Mouse (Mus musculus) cerebellum, adult 8-10 months (tissue): ENCODE data around the gene Ambp.

Experiments
- DNase-seq: peaks from one replicate; pipeline ENCODE4 v3.0.0; 2022

Ambp gene

GRCm38 (mm10) chr4:63154699-63155098, at the start of gene Ambp:
Gene Ambp (minus strand): TSS chr4:63154799.
- no peak for DNase-seq

DNA sequence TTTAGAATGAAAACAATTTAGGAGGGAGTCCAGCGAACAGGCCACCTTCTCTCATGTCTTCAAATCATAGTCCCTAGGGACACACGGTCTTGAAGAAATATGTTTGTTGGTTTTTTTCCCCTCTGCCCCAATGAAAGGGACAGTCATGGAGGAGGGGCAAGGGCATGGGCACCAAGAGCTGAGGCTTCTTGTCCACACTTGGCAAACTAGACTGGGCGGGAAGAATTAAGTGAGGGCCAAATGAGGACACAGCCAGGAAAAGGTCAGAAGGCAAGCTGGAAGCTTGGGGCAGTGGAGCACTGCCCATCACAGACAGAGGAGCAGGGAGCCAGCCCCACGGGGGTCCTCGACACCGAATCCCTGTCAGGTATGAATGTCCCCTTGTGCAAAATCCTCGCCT, 49.3 kb upstream of the Ambp start:
- DNase-seq, result no peak

DNA sequence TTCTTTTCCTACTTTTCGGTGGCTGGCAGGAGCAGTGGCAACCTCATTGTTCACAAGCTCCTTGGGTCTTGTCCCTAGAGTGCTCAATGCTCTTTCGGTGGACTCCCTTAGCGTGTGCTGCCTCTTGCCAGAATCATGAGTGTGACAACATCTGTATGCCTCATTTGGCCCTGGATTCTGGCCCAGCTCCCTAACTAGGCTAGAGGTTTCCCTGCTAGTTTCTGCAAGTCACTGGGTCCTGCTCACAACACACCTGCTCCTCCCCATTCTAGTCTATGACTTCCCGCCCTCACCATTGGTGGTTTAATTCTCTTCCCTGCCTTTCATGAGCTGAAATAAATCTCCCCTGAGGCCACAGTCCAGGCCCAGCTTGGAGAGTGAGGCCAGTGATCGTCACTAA, 44.8 kb upstream of the Ambp start:
- DNase-seq, result no peak

DNA sequence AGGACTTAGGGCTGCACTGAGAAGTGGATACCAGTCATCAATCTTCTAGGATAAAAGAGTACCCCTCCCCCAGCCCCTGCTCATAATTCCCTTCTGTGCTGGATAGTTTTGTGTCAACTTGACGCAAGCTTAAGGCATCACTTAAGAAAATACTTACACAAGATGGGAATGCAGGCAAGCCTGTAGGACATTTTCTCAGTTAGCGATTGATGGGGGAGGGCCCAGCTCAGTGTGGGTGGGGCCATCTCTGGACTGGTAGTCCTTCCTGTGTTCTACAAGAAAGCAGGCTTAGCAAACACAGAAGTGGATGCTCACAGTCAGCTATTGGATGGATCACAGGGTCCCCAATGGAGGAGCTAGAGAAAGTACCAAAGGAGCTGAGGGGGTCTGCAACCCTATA, 39.8 kb upstream of the Ambp start:
- no peak for DNase-seq

DNA sequence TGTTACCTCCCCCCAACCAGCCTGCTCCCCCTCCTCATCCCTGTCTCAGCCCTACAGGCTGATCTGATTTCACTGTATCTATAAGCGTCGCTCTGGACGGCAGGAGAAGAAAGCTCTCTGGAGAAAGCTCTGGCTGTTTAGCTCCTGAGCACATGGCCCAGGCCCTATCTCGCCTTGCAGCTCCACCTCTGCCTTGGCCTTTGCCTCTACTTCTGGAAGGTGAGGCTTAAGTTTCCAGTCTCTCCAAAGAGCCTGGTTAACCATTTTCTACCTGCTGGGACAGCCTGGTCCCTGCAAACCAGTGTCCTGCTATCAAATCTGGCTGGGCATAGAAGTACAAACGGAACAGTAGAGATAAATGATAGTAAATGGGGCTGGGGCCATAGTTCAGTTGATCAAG, 37.0 kb upstream of the Ambp start:
- no peak for DNase-seq

GRCm38 (mm10) chr4:63186281-63186870, 31.8 kb upstream of the Ambp start:
- DNase-seq, result no peak

DNA sequence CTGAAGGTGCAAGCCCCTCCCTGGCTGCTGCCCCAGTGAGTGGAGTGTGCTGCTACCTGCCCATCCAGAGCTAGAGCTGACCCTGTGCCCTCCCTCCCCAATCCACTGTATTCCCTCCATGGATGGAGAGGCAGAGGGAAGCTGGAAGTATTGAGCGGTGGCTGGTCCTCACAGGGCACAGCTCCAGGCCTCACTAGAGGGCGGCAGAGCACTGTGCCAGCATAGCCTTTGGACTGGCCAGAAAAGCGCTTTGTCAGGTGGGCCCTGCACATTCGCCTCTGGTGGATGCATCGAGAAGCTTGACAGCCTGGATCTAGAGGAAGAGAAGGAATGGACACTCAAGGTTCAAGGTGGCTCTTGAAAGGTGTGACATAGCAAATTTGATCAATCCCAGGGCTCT, 27.0 kb upstream of the Ambp start:
- peak; percentile 45 for DNase-seq

DNA sequence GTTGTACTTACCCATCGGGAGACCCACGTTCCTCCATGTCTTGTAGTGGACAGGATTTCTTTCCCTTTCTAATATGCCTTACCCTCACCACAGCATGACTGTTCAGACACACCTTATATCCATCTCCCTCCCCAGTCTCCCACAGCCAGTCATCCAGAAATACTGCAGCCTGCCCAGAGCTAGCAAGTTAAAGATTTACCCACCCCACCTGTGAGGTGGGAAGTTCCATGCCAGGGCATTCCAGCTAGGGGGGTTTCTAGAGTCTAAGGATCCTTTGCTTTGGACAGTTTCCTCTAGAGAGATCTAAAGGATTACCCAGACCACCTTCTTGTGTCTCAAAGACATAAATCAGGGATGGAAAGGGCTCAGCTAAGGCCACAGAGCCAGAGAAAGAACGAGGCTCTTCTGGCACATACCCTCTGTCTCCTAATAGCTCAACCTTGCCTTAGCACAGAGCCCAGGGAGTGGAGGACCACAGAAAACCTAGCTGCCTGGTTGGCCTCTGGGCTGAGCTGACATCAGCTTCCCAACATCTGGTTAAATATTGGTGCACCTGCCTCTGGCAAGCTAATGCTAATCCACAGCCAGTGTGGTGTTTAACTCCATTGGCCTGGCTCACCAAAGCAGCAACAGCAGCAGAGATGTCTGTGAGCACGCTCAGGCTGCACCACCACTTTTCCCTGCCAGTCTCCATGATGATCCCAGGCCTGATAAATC, 17.5 kb upstream of the Ambp start, which contains the start of gene Kif12:
Gene Kif12, minus strand, starts transcription at position 163 of the 717 bp plus-strand sequence.
- no peak for DNase-seq

DNA sequence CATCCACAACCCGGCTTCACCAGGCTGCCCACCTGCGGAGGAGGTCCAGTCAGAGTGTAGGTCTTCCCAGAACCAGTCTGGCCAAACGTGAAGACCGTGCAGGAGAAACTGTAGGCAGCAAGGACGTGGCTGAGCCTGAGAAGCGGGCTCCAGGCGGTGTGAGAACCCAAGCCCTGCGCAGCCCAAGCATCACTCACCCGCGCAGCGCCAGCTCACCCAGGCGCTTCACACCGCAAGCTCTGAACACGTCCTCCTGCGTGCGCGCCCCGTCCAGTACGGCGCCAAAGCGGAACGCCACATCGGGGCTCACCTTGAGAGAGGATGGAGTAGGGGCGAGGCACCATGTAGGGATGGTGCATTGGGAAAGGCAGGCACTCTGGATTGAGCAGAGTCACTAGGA, 16.5 kb upstream of the Ambp start:
- no peak for DNase-seq

- no peak for DNase-seq
These were observed 15.5 kb upstream of the Ambp start for GRCm38 (mm10) chr4:63170061-63170460.

DNA sequence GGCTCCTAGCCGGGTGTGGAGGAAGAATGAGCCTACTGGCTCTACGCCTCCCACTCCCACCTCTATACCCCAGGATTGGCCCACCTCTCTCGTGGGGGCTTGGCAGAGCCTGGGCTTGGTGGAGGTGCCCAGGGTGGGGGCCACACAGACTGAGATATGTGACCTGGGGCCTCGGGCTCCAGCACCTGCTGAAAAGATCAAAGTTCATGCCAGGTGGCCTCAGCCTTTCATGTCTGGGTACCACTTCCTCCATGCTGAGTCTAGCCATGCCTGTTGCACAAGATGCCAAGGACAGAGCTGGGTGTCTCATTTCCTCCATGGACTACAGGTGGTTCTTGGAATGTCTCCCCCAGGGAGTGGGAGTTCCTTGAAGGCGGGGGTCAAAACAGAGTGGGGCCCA, 11.7 kb upstream of the Ambp start:
- DNase-seq, result no peak

DNA sequence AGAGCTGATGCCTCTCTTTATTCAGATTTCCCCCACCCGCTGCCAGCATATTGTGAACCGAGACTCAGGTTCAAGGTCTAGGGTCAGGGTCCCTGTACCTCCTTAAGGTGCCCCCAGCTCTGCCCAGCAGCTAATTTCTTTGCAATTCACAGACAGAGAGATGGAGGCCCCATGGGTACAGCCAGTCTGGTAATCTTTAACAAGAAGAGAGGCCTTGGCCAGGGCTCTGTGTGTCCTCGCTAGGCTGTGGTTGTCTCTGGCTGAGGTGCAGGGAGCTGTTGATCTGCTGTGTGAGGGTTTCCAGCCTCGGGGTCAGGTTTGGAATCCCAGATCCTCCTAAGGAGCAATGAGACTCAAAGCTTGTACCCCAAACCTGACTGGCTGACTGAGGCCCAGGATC, 11.0 kb upstream of the Ambp start:
- no peak for DNase-seq

- DNase-seq, result peak; percentile 62
These were observed 4.5 kb upstream of the Ambp start for GRCm38 (mm10) chr4:63158961-63159592.

GRCm38 (mm10) chr4:63158192-63158591, 3.6 kb upstream of the Ambp start:
- DNase-seq, result no peak

- no peak for DNase-seq
These were observed 2.4 kb upstream of the Ambp start for GRCm38 (mm10) chr4:63156726-63157634.

DNA sequence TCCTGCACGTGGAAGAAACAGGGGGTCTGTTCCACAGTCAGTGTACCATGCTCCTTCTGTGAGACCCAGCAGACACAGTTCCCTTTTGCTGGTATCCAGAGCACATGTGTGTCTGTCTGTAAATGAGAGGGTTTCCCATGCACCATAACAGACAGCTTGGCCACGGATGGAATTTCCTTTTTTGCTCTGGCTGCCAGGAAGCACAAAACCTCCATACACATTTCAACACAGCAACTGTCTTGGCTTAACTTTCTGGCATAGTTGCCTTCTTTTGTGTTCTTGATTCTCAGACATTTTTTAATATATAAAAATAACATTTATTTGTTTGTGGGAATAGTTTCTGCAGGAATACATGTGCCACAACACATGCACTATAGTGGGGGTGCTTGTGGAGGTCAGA, 997 bp upstream of the Ambp start:
- DNase-seq, result no peak

- no peak for DNase-seq
These were observed 571 bp downstream of the Ambp start for GRCm38 (mm10) chr4:63154028-63154427.

DNA sequence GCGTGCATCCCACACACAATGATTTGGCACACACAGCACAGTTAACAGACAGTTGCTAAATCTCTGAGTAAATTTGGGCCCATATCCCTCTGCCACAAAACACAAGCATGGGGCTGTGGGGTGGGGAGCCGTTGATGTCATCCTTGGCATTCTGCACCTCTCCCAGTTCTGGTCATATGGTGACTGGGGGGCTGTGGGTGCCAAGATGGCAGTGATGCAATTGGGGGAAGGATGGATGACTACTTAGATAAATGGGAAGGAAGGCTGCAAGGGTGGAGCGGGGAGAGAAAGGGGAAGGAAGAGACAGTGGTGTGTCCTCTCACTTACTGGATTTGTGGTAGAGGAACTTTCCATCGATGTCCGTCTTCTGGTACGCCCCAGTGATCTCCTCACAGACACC, 3.5 kb downstream of the Ambp start:
- DNase-seq, result no peak

DNA sequence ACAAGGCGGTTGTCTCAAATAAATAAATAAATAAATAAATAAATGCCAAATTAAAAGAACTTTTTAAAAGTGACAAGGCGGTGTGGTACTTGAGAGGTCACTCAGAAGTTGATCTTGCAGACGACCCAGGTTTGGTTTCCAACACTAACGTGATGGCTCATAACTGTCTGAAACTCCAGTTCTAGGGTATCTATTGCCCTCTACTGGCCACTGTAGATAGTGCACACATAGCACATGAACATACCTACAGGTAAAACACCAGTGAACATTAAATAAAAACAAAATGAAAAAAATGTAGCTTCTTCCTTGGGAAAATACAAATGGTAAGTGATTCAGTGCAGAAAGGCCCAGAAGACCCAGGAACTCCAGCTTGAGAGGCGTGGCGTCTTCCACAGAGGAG, 7.3 kb downstream of the Ambp start:
- DNase-seq, result no peak

- DNase-seq, result no peak
These were observed 24.5 kb downstream of the Ambp start for GRCm38 (mm10) chr4:63129891-63130624.

- DNase-seq, result no peak
These were observed 29.6 kb downstream of the Ambp start for GRCm38 (mm10) chr4:63124861-63125466.
